Mouse (Mus musculus): ENCODE measurements around the gene Nrxn1. TPM values are rescaled to one million over a fixed set of nuclear protein-coding genes. Genes with fewer than 3 reads are reported as not detected.

Gene Nrxn1
- total and polyA plus RNA-seq, 3 experiments = not detected

DNA sequence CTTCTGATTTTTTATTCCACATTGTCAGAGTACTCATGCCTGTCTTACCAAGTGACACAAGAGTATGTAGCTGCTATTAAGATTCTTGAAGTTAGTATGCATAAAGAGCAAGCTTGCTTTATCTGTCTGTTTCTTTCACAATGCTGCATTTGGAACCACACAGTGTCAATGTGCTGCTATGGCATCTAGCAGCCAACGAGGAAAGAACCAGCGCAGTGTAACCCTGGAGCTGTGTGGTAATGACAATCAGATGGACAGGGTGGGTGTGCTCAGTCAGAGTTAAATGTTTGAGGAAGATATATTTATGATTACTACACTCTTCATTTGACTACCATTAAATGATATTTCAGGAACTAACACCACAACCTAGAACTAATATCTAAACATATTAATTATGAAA, 102.1 kb downstream of the Nrxn1 start:
- Histone ChIP-seq H3K27ac (ENCODE audit: insufficient read depth, low read depth) (no peak overlapping the region), H3K27me3 (replicated peaks) (no peaks in the 10 kb centered on the region), H3K36me3 (replicated peaks in 1 of 2; ENCODE audit: control insufficient read depth in 1 of 2, insufficient read depth in 1 of 2, low read length in 1 of 2) (no peaks in the 10 kb centered on the region), H3K4me3 (replicated peaks in 1 of 3; ENCODE audit: low read depth in 2 of 3, low read length in 2 of 3, poor library complexity in 1 of 3) (no peak overlapping the region), H3K4me1 (ENCODE audit: control insufficient read depth in 1 of 2, insufficient read depth in 2 of 2) (no peaks in the 10 kb centered on the region), H3K9me3 (replicated peaks; ENCODE audit: low read length) (peaks cover 18% of the 10 kb centered on the region), H3K4me2 (ENCODE audit: insufficient read depth, low read depth, poor library complexity, severe bottlenecking) (no peak overlapping the region), H3K79me2 (replicated peaks; ENCODE audit: control insufficient read depth, extremely low read depth, insufficient read depth, poor library complexity, severe bottlenecking) (no peaks in the 10 kb centered on the region), H3K9ac (ENCODE audit: insufficient read depth, low read depth) (no peak overlapping the region)
- in situ Hi-C loops (cut with MboI; ENCODE audit: low pct_ligation_motif_present, low pct_unique_long_range_greater_than_20kb, low sequenced_read_pairs) = no loop called here
- dilution Hi-C loops (cut with MboI; ENCODE audit: extremely low pct_ligation_motif_present, extremely low pct_unique_long_range_greater_than_20kb, low sequenced_read_pairs) = no loop called here
- TF ChIP-seq NELFE (IDR thresholded peaks at IDR 0.05; ENCODE audit: low read depth, low read length) = no peak
- no peak for TF ChIP-seq RAD21 (IDR thresholded peaks at IDR 0.05; ENCODE audit: low read depth, low read length)
- TF ChIP-seq TCF12 (IDR thresholded peaks at IDR 0.05; ENCODE audit: low read depth, low read length) = no peak
- TF ChIP-seq EP300 (IDR thresholded peaks at IDR 0.05; ENCODE audit: low read length) = no peak
- no peak for TF ChIP-seq MXI1 (IDR thresholded peaks at IDR 0.05; ENCODE audit: low read depth, low read length)
- no peak for TF ChIP-seq IRF4 (IDR thresholded peaks at IDR 0.05; ENCODE audit: low read depth, low read length)
- TF ChIP-seq UBTF (IDR thresholded peaks at IDR 0.05; ENCODE audit: low read depth, low read length) = no peak
- no peak for TF ChIP-seq MYC (IDR thresholded peaks at IDR 0.05; ENCODE audit: low read depth, low read length)
- TF ChIP-seq USF1 (IDR thresholded peaks at IDR 0.05; ENCODE audit: low read depth, low read length) = no peak
- no peak for TF ChIP-seq MAZ (IDR thresholded peaks at IDR 0.05; ENCODE audit: low read depth, low read length)
- no peak for TF ChIP-seq BHLHE40 (IDR thresholded peaks at IDR 0.05; ENCODE audit: low read depth, low read length)
- TF ChIP-seq TBP (conservative IDR thresholded peaks at IDR 0.05; ENCODE audit: low read depth, low read length) = no peak
- no peak for TF ChIP-seq MEF2A (IDR thresholded peaks at IDR 0.05; ENCODE audit: borderline replicate concordance, low read depth, low read length)
- no peak for DNase-seq (ENCODE audit: extremely low read depth)

- no peak for TF ChIP-seq ZNF384 (IDR thresholded peaks at IDR 0.05; ENCODE audit: low read depth, low read length)
- peak; percentile 14; the same call in 1 of the 2 replicates for TF ChIP-seq SMC3 (IDR thresholded peaks at IDR 0.05; ENCODE audit: low read depth, low read length)
- no peak for TF ChIP-seq POLR2A (IDR thresholded peaks at IDR 0.05; ENCODE audit: low read depth, low read length)
- peak in 1 of 2 experiments; percentile 19; a peak in 1 of 4 replicates for TF ChIP-seq CTCF (conservative IDR thresholded peaks at IDR 0.05 in 1 of 2, IDR thresholded peaks at IDR 0.05 in 1 of 2; ENCODE audit: low read depth in 2 of 2, low read length in 2 of 2)
- no peak for TF ChIP-seq MAFK (IDR thresholded peaks at IDR 0.05; ENCODE audit: insufficient replicate concordance, low read length)
- no peak for TF ChIP-seq TBP (conservative IDR thresholded peaks at IDR 0.05; ENCODE audit: low read depth, low read length)
- TF ChIP-seq MEF2A (IDR thresholded peaks at IDR 0.05; ENCODE audit: borderline replicate concordance, low read depth, low read length) = no peak
- no peak for TF ChIP-seq USF1 (IDR thresholded peaks at IDR 0.05; ENCODE audit: low read depth, low read length)
- peak; percentile 21 for TF ChIP-seq RAD21 (IDR thresholded peaks at IDR 0.05; ENCODE audit: low read depth, low read length)
- Histone ChIP-seq H3K36me3 (replicated peaks in 1 of 2; ENCODE audit: control insufficient read depth in 1 of 2, insufficient read depth in 1 of 2, low read length in 1 of 2) (no peaks in the 10 kb centered on the region), H3K27me3 (replicated peaks) (no peaks in the 10 kb centered on the region), H3K9ac (ENCODE audit: insufficient read depth, low read depth) (no peak overlapping the region), H3K4me1 (ENCODE audit: control insufficient read depth in 1 of 2, insufficient read depth in 2 of 2) (no peaks in the 10 kb centered on the region), H3K4me3 (replicated peaks in 1 of 3; ENCODE audit: low read depth in 2 of 3, low read length in 2 of 3, poor library complexity in 1 of 3) (no peak overlapping the region), H3K27ac (ENCODE audit: insufficient read depth, low read depth) (no peak overlapping the region), H3K9me3 (replicated peaks; ENCODE audit: low read length) (peaks cover 16% of the 10 kb centered on the region), H3K4me2 (ENCODE audit: insufficient read depth, low read depth, poor library complexity, severe bottlenecking) (no peak overlapping the region), H3K79me2 (replicated peaks; ENCODE audit: control insufficient read depth, extremely low read depth, insufficient read depth, poor library complexity, severe bottlenecking) (no peaks in the 10 kb centered on the region)
- in situ Hi-C loops (cut with MboI; ENCODE audit: low pct_ligation_motif_present, low pct_unique_long_range_greater_than_20kb, low sequenced_read_pairs) = no loop called here
- dilution Hi-C loops (cut with MboI; ENCODE audit: extremely low pct_ligation_motif_present, extremely low pct_unique_long_range_greater_than_20kb, low sequenced_read_pairs) = no loop called here
- DNase-seq (ENCODE audit: extremely low read depth) = no peak
Measured at GRCm38 (mm10) chr17:90962904-90963531, 129.9 kb downstream of the Nrxn1 start.
